Comparison of ENCODE assay signal across 27 mouse cellular contexts in genomic region chr10:67788116-67788515, GRCm38 (mm10).
A peak's percentile ranks its signal among the peaks of the same experiment; 100 is the strongest.
DNase-seq lines count a peak whose midpoint lies in the region; ATAC-seq and TF ChIP-seq lines count a peak whose summit lies in the region.
"Had no signal": no experiment of that assay in that cellular context is flagged by ENCODE, and none has a peak within 500 bp of the region (broad histone marks: within the 10 kb centered on the region; RNA-seq: fewer than 3 reads in every experiment).

No protein-coding gene starts in this region.

- no peaks in the 10 kb centered on the region for H3K27me3 ChIP-seq in intestine, embryonic 14.5 days (replicated peaks; ENCODE audit: control insufficient read depth, insufficient read depth, low read length)
- peaks cover 3% of the 10 kb centered on the region; the same call in 1 of the 2 replicates for H3K27me3 ChIP-seq in intestine, embryonic 15.5 days (replicated peaks)
- H3K27me3 ChIP-seq in lung, postnatal 0 days (replicated peaks; ENCODE audit: insufficient read depth, low read length) = no peaks in the 10 kb centered on the region
- H3K27me3 ChIP-seq in midbrain, embryonic 11.5 days (ENCODE audit: control insufficient read depth, insufficient read depth, low read length) = no peaks in the 10 kb centered on the region
- H3K27me3 ChIP-seq: embryonic facial prominence, embryonic 13.5 days; forebrain, embryonic 15.5 days; heart, embryonic 15.5 days; hindbrain, embryonic 12.5 days; midbrain, embryonic 15.5 days; neural tube, embryonic 15.5 days had no signal

- 46% methylated on average over 6 of the region's 6 CpGs for WGBS in intestine, embryonic 14.5 days
- 59% methylated on average over 6 of the region's 6 CpGs for WGBS in intestine, embryonic 15.5 days
- WGBS in lung, postnatal 0 days = 32% methylated on average over 6 of the region's 6 CpGs
- 48% methylated on average over 6 of the region's 6 CpGs for WGBS in lung, adult 2 months
- 83% methylated on average over 6 of the region's 6 CpGs for WGBS in midbrain, embryonic 11.5 days

- TF ChIP-seq EP300 in lung, postnatal 0 days (IDR thresholded peaks at IDR 0.05) = no peak

- H3K9ac ChIP-seq in intestine, embryonic 14.5 days (ENCODE audit: low read length) = no peak overlapping the region
- no peak overlapping the region for H3K9ac ChIP-seq in intestine, embryonic 15.5 days
- no peak overlapping the region for H3K9ac ChIP-seq in lung, postnatal 0 days (replicated peaks; ENCODE audit: low read depth)
- H3K9ac ChIP-seq in midbrain, embryonic 11.5 days (ENCODE audit: low read length) = no peak overlapping the region
- H3K9ac ChIP-seq: embryonic facial prominence, embryonic 13.5 days; forebrain, embryonic 15.5 days; heart, embryonic 15.5 days; hindbrain, embryonic 12.5 days; limb, embryonic 13.5 days; midbrain, embryonic 15.5 days; neural tube, embryonic 15.5 days had no signal

- H3K4me2 ChIP-seq in intestine, embryonic 14.5 days (ENCODE audit: low read length) = 0 out of 2 replicates have a peak overlapping the region, but pooled peaks have one; percentile 2
- no peak overlapping the region for H3K4me2 ChIP-seq in intestine, embryonic 15.5 days (replicated peaks)
- H3K4me2 ChIP-seq in lung, postnatal 0 days (replicated peaks; ENCODE audit: low read depth, low read length) = 0 out of 2 replicates have a peak overlapping the region, but pooled peaks have one; percentile 3
- H3K4me2 ChIP-seq in midbrain, embryonic 11.5 days = no peak overlapping the region
- H3K4me2 ChIP-seq: embryonic facial prominence, embryonic 13.5 days; forebrain, embryonic 15.5 days; heart, embryonic 15.5 days; hindbrain, embryonic 12.5 days; limb, embryonic 13.5 days; liver, embryonic 11.5 days; midbrain, embryonic 15.5 days; neural tube, embryonic 15.5 days had no signal

- no peak overlapping the region for H3K4me3 ChIP-seq in intestine, embryonic 14.5 days (ENCODE audit: low read depth, low read length)
- no peak overlapping the region for H3K4me3 ChIP-seq in intestine, embryonic 15.5 days (replicated peaks)
- H3K4me3 ChIP-seq in lung, postnatal 0 days (ENCODE audit: low read depth, low read length) = no peak overlapping the region
- H3K4me3 ChIP-seq in lung, adult 2 months (replicated peaks; ENCODE audit: extremely low read depth, low read depth, low read length) = no peak overlapping the region
- H3K4me3 ChIP-seq in midbrain, embryonic 11.5 days (ENCODE audit: low read depth, low read length) = no peak overlapping the region
- H3K4me3 ChIP-seq: embryonic facial prominence, embryonic 13.5 days; forebrain, embryonic 10.5 days; forebrain, embryonic 15.5 days; gastrocnemius, adult 2 months; heart, adult 2 months; heart, embryonic 15.5 days; hindbrain, embryonic 12.5 days; limb, embryonic 13.5 days; midbrain, embryonic 15.5 days; neural tube, embryonic 15.5 days had no signal

- no peaks in the 10 kb centered on the region for H3K4me1 ChIP-seq in intestine, embryonic 14.5 days (replicated peaks; ENCODE audit: control insufficient read depth, insufficient read depth, low read length)
- no peaks in the 10 kb centered on the region for H3K4me1 ChIP-seq in intestine, embryonic 15.5 days (replicated peaks)
- peaks cover 8% of the 10 kb centered on the region; the same call in 1 of the 2 replicates for H3K4me1 ChIP-seq in lung, postnatal 0 days (ENCODE audit: insufficient read depth, low read depth, low read length)
- H3K4me1 ChIP-seq in lung, adult 2 months (ENCODE audit: control insufficient read depth, insufficient read depth, low read length) = peaks cover 8% of the 10 kb centered on the region
- no peaks in the 10 kb centered on the region for H3K4me1 ChIP-seq in midbrain, embryonic 11.5 days (ENCODE audit: control insufficient read depth, insufficient read depth, low read length)
- H3K4me1 ChIP-seq: forebrain, embryonic 10.5 days; forebrain, embryonic 15.5 days; heart, embryonic 15.5 days; hindbrain, embryonic 12.5 days; limb, embryonic 13.5 days; midbrain, embryonic 15.5 days; neural tube, embryonic 15.5 days had no signal

- DNase-seq in intestine, embryonic 14.5 days (ENCODE audit: low spot score) = no peak
- DNase-seq in kidney, postnatal 10 days = peak; percentile 43
- DNase-seq in kidney, adult 18-20 months = no peak
- no peak for DNase-seq in lung, postnatal 0 days (ENCODE audit: low spot score)
- DNase-seq in lung, adult 2 months = no peak
- DNase-seq in midbrain, embryonic 11.5 days (ENCODE audit: low spot score, missing footprints) = no peak
- DNase-seq: adrenal gland, postnatal 25 days; cerebellum, adult 18-20 months; cerebellum, postnatal 10 days; gastrocnemius, adult 2 months; heart, adult 2 months; retina, postnatal 1 day; right cerebral cortex, postnatal 14 days; thymus, postnatal 14 days had no signal

- no peaks in the 10 kb centered on the region for H3K36me3 ChIP-seq in intestine, embryonic 14.5 days (ENCODE audit: control insufficient read depth, insufficient read depth, low read length)
- H3K36me3 ChIP-seq in intestine, embryonic 15.5 days = no peaks in the 10 kb centered on the region
- H3K36me3 ChIP-seq in lung, postnatal 0 days (ENCODE audit: insufficient read depth, low read length) = no peaks in the 10 kb centered on the region
- no peaks in the 10 kb centered on the region for H3K36me3 ChIP-seq in midbrain, embryonic 11.5 days (ENCODE audit: control insufficient read depth, insufficient read depth, low read length)
- H3K36me3 ChIP-seq: embryonic facial prominence, embryonic 13.5 days; forebrain, embryonic 10.5 days; forebrain, embryonic 15.5 days; heart, embryonic 15.5 days; hindbrain, embryonic 12.5 days; limb, embryonic 13.5 days; midbrain, embryonic 15.5 days; neural tube, embryonic 15.5 days had no signal

- no peak overlapping the region for H3K27ac ChIP-seq in intestine, embryonic 14.5 days (ENCODE audit: low read depth)
- no peak overlapping the region for H3K27ac ChIP-seq in intestine, embryonic 15.5 days
- no peak overlapping the region for H3K27ac ChIP-seq in lung, postnatal 0 days (ENCODE audit: low read length)
- no peak overlapping the region for H3K27ac ChIP-seq in midbrain, embryonic 11.5 days (ENCODE audit: low read depth, low read length)
- H3K27ac ChIP-seq: embryonic facial prominence, embryonic 13.5 days; forebrain, embryonic 10.5 days; forebrain, embryonic 15.5 days; gastrocnemius, adult 2 months; heart, adult 2 months; heart, embryonic 15.5 days; hindbrain, embryonic 12.5 days; hindbrain, postnatal 0 days; limb, embryonic 13.5 days; midbrain, embryonic 15.5 days; neural tube, embryonic 15.5 days had no signal

- TF ChIP-seq CTCF in lung, postnatal 0 days (IDR thresholded peaks at IDR 0.05) = no peak
- no peak for TF ChIP-seq CTCF in lung, adult 2 months (IDR thresholded peaks at IDR 0.05; ENCODE audit: insufficient read depth, low read length)

- no peak for ATAC-seq in intestine, embryonic 14.5 days (replicated peaks; ENCODE audit: low FRiP score, low TSS enrichment, low read depth)
- ATAC-seq in intestine, embryonic 15.5 days = no peak
- no peak for ATAC-seq in lung, postnatal 0 days
- no peak for ATAC-seq in midbrain, embryonic 11.5 days (ENCODE audit: low FRiP score)
- ATAC-seq: CD4-positive, CD25-positive, alpha-beta regulatory T cell, adult 4 months; forebrain, embryonic 15.5 days; hindbrain, postnatal 0 days; intestine, postnatal 0 days; midbrain, embryonic 15.5 days had no signal

- H3K9me3 ChIP-seq in intestine, embryonic 14.5 days (ENCODE audit: control insufficient read depth, low read length) = no peaks in the 10 kb centered on the region; the same call in 1 of the 2 replicates
- no peaks in the 10 kb centered on the region for H3K9me3 ChIP-seq in intestine, embryonic 15.5 days
- no peaks in the 10 kb centered on the region for H3K9me3 ChIP-seq in lung, postnatal 0 days (ENCODE audit: low read length)
- no peaks in the 10 kb centered on the region for H3K9me3 ChIP-seq in midbrain, embryonic 11.5 days (ENCODE audit: control insufficient read depth, low read length)
- H3K9me3 ChIP-seq: embryonic facial prominence, embryonic 13.5 days; forebrain, embryonic 10.5 days; forebrain, embryonic 15.5 days; hindbrain, embryonic 12.5 days; limb, embryonic 13.5 days; midbrain, embryonic 15.5 days; neural tube, embryonic 15.5 days had no signal

- TF ChIP-seq POLR2A in lung, adult 2 months (IDR thresholded peaks at IDR 0.05; ENCODE audit: borderline replicate concordance, extremely low read depth, low read depth, low read length) = no peak

Comparison
In these comparisons a context has a peak if more than half of its experiments do, and no peak if none do; other contexts are left out.
1. H3K4me2 ChIP-seq: peak in intestine, embryonic 14.5 days (single experiment) and lung, postnatal 0 days (single experiment); none in intestine, embryonic 15.5 days (single experiment) and midbrain, embryonic 11.5 days (single experiment).